Mouse (Mus musculus) brain, embryonic 14.5 days (tissue): ENCODE data around the gene Tulp1.

Source experiments
- CTCF ChIP-seq: fragments of 200-500 bp; IDR thresholded peaks from 2 replicates; pipeline ENCODE4 v1.5.1; 2012; ENCODE audit warnings: inconsistent platforms, mild to moderate bottlenecking, moderate library complexity, borderline replicate concordance; ENCODE audit not compliant: insufficient read depth, insufficient read length; ENCODE audit errors: extremely low read depth
- POLR2A ChIP-seq: fragments of 200-500 bp; IDR thresholded peaks from 2 replicates; pipeline ENCODE4 v1.6.1; 2012; ENCODE audit warnings: mild to moderate bottlenecking, inconsistent platforms, borderline replicate concordance; ENCODE audit not compliant: poor library complexity, insufficient read depth, insufficient read length, severe bottlenecking; ENCODE audit errors: extremely low read depth

DNA sequence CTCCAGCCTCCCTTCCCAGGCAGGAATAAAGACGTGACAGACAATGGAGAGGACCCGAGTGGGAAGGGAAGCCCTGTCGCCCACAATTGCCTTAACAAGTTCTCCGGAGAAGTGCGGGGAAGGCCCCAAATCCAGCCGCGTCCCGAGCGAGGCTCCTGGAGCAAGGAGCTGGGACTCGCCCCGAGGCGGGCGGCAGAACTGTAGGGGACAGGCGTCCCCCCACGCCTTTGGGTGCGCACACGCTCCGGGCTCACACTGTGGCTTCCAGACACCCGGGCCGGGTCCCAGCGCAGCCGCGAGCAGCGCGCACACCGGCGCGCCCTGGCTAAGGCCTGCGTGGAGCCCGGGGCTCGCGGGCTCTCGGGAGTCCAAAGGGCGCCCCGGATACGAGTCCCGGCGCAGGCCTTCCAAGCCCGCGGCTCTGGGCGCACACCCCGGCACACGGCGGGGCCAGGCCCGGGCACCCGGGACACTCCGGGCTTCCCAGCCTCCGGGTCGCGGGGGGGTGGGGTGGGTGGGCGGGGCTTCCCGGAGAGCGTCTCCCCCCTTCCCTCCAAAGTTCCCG is 15.0 kb downstream of the Tulp1 start:
- no peak for TF ChIP-seq CTCF
- TF ChIP-seq POLR2A: no peak
